Mouse (Mus musculus): Measurements from ENCODE around the gene Atg13. TPM values are rescaled to one million over a fixed set of nuclear protein-coding genes. Genes with fewer than 3 reads are reported as not detected.

Atg13 gene
- polyA plus RNA-seq, 1 experiment from 2014 or later, result 32.5 TPM

DNA sequence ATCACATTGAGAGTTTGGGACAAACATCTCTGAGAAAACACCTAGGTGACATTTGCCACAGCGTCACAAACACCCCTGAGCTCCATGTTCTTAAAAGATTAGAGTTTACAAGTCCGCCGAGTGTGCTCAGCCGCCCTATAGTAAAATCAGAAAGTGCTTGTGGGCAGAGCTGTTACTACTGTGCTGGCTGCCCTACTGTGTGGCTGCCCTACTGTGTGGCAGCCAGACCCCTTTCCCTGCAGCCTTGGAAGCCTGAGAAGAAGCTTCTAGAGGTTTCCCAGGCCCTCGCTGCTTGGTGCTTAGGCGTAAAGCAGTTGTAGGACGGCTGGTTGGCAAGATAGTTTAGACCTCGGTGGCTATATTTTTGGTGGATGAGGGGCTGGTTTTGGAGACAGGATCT lies 50.7 kb downstream of the Atg13 start:
- Histone ChIP-seq H3K27me3 (ENCODE audit: control insufficient read depth, insufficient read depth, low read length) (no peaks in the 10 kb centered on the region), H3K4me1 (ENCODE audit: control insufficient read depth, insufficient read depth, low read length) (no peaks in the 10 kb centered on the region), H3K27ac (ENCODE audit: low read depth, low read length) (no peak overlapping the region), H3K4me2 (no peak overlapping the region), H3K4me3 (ENCODE audit: low read depth, low read length) (no peak overlapping the region), H3K9ac (ENCODE audit: low read length) (no peak overlapping the region), H3K36me3 (ENCODE audit: control insufficient read depth, insufficient read depth, low read length) (peaks cover 3% of the 10 kb centered on the region), H3K9me3 (ENCODE audit: control insufficient read depth, low read length) (no peaks in the 10 kb centered on the region)
- WGBS, result 92% methylated on average over 8 of the region's 8 CpGs
- ATAC-seq (ENCODE audit: low FRiP score) (no peak), DNase-seq (ENCODE audit: low spot score, missing footprints) (no peak)

GRCm38 (mm10) chr2:91656774-91657173 lies 53.6 kb downstream of the Atg13 start:
- 70% methylated on average over 8 of the region's 8 CpGs for WGBS
- peaks cover 5% of the 10 kb centered on the region for H3K36me3 ChIP-seq (ENCODE audit: control insufficient read depth, insufficient read depth, low read length)
- no peaks in the 10 kb centered on the region for H3K9me3 ChIP-seq (ENCODE audit: control insufficient read depth, low read length)
- no peak overlapping the region for H3K4me3 ChIP-seq (ENCODE audit: low read depth, low read length)
- no peaks in the 10 kb centered on the region for H3K27me3 ChIP-seq (ENCODE audit: control insufficient read depth, insufficient read depth, low read length)
- peaks cover 5% of the 10 kb centered on the region; the same call in 1 of the 2 replicates for H3K4me1 ChIP-seq (ENCODE audit: control insufficient read depth, insufficient read depth, low read length)
- no peak overlapping the region for H3K9ac ChIP-seq (ENCODE audit: low read length)
- no peak overlapping the region for H3K27ac ChIP-seq (ENCODE audit: low read depth, low read length)
- H3K4me2 ChIP-seq, result no peak overlapping the region
- no peak for ATAC-seq (ENCODE audit: low FRiP score)
- no peak for DNase-seq (ENCODE audit: low spot score, missing footprints)

- Histone ChIP-seq H3K36me3 (ENCODE audit: control insufficient read depth, insufficient read depth, low read length) (peaks cover 5% of the 10 kb centered on the region), H3K27me3 (ENCODE audit: control insufficient read depth, insufficient read depth, low read length) (no peaks in the 10 kb centered on the region), H3K4me2 (no peak overlapping the region), H3K4me3 (ENCODE audit: low read depth, low read length) (no peak overlapping the region), H3K4me1 (ENCODE audit: control insufficient read depth, insufficient read depth, low read length) (peaks cover 9% of the 10 kb centered on the region; the same call in 1 of the 2 replicates), H3K27ac (ENCODE audit: low read depth, low read length) (no peak overlapping the region), H3K9me3 (ENCODE audit: control insufficient read depth, low read length) (no peaks in the 10 kb centered on the region), H3K9ac (ENCODE audit: low read length) (no peak overlapping the region)
- ATAC-seq (ENCODE audit: low FRiP score) (no peak), DNase-seq (ENCODE audit: low spot score, missing footprints) (no peak)
- WGBS, result 87% methylated on average over 6 of the region's 6 CpGs
Measured at GRCm38 (mm10) chr2:91655827-91656226, 54.5 kb downstream of the Atg13 start.

DNA sequence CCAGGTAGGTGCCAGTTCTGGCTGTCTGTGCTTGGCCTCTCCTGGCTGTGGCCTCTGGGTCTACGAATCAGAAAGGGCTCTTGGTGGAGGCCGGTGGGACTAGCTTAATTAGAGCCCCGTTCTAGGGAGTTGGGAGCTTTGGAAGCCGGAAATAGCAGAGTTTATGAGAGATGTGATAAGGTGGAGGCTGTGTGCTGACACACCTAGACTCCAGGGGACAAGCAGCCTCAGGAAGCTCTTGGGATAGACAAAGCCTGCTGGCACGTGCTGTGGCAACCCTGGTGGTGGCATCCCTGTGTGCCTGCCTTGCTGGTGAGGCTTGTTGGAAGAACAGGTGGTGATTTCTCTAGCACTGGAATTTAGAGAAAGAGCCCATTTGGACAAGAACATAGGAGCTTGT lies 55.0 kb downstream of the Atg13 start:
- H3K27me3 ChIP-seq (ENCODE audit: control insufficient read depth, insufficient read depth, low read length), result no peaks in the 10 kb centered on the region
- no peaks in the 10 kb centered on the region for H3K9me3 ChIP-seq (ENCODE audit: control insufficient read depth, low read length)
- no peak overlapping the region for H3K4me2 ChIP-seq
- H3K36me3 ChIP-seq (ENCODE audit: control insufficient read depth, insufficient read depth, low read length), result peaks cover 5% of the 10 kb centered on the region
- H3K9ac ChIP-seq (ENCODE audit: low read length), result no peak overlapping the region
- 97% methylated on average over 5 of the region's 5 CpGs for WGBS
- DNase-seq (ENCODE audit: low spot score, missing footprints) (no peak), ATAC-seq (ENCODE audit: low FRiP score) (no peak)
- no peak overlapping the region for H3K27ac ChIP-seq (ENCODE audit: low read depth, low read length)
- H3K4me3 ChIP-seq (ENCODE audit: low read depth, low read length), result no peak overlapping the region
- peaks cover 12% of the 10 kb centered on the region for H3K4me1 ChIP-seq (ENCODE audit: control insufficient read depth, insufficient read depth, low read length)

- ATAC-seq (ENCODE audit: low FRiP score) (no peak), DNase-seq (ENCODE audit: low spot score, missing footprints) (no peak)
- no peaks in the 10 kb centered on the region for H3K9me3 ChIP-seq (ENCODE audit: control insufficient read depth, low read length)
- H3K27me3 ChIP-seq (ENCODE audit: control insufficient read depth, insufficient read depth, low read length), result no peaks in the 10 kb centered on the region
- no peak overlapping the region for H3K4me2 ChIP-seq
- H3K36me3 ChIP-seq (ENCODE audit: control insufficient read depth, insufficient read depth, low read length), result peaks cover 4% of the 10 kb centered on the region
- H3K4me3 ChIP-seq (ENCODE audit: low read depth, low read length), result no peak overlapping the region
- H3K27ac ChIP-seq (ENCODE audit: low read depth, low read length), result no peak overlapping the region
- H3K4me1 ChIP-seq (ENCODE audit: control insufficient read depth, insufficient read depth, low read length), result peaks cover 19% of the 10 kb centered on the region
- no peak overlapping the region for H3K9ac ChIP-seq (ENCODE audit: low read length)
- WGBS, result 43% methylated on average over 6 of the region's 6 CpGs
Measured at GRCm38 (mm10) chr2:91652863-91653262, 57.5 kb downstream of the Atg13 start.

- Histone ChIP-seq H3K27ac (ENCODE audit: low read depth, low read length) (no peak overlapping the region), H3K27me3 (ENCODE audit: control insufficient read depth, insufficient read depth, low read length) (no peaks in the 10 kb centered on the region), H3K4me2 (no peak overlapping the region), H3K36me3 (ENCODE audit: control insufficient read depth, insufficient read depth, low read length) (peaks cover 14% of the 10 kb centered on the region; the same call in 1 of the 2 replicates), H3K4me1 (ENCODE audit: control insufficient read depth, insufficient read depth, low read length) (peaks cover 19% of the 10 kb centered on the region), H3K4me3 (ENCODE audit: low read depth, low read length) (no peak overlapping the region), H3K9ac (ENCODE audit: low read length) (no peak overlapping the region), H3K9me3 (ENCODE audit: control insufficient read depth, low read length) (no peaks in the 10 kb centered on the region)
- DNase-seq (ENCODE audit: low spot score, missing footprints), result no peak
- 88% methylated on average over 14 of the region's 14 CpGs for WGBS
- no peak for ATAC-seq (ENCODE audit: low FRiP score)
Measured at GRCm38 (mm10) chr2:91651458-91652258, 58.7 kb downstream of the Atg13 start.

GRCm38 (mm10) chr2:91650360-91650995 lies 59.9 kb downstream of the Atg13 start:
- no peaks in the 10 kb centered on the region for H3K27me3 ChIP-seq (ENCODE audit: control insufficient read depth, insufficient read depth, low read length)
- H3K36me3 ChIP-seq (ENCODE audit: control insufficient read depth, insufficient read depth, low read length), result peaks cover 22% of the 10 kb centered on the region; the same call in 1 of the 2 replicates
- no peak for DNase-seq (ENCODE audit: low spot score, missing footprints)
- peak overlapping the region; percentile 69 for H3K9ac ChIP-seq (ENCODE audit: low read length)
- H3K27ac ChIP-seq (ENCODE audit: low read depth, low read length), result 0 out of 2 replicates have a peak overlapping the region, but pooled peaks have one; percentile 15
- WGBS, result 18% methylated on average over 16 of the region's 16 CpGs
- peaks cover 19% of the 10 kb centered on the region for H3K4me1 ChIP-seq (ENCODE audit: control insufficient read depth, insufficient read depth, low read length)
- peak overlapping the region; percentile 71 for H3K4me2 ChIP-seq
- peak; percentile 69 for ATAC-seq (ENCODE audit: low FRiP score)
- H3K9me3 ChIP-seq (ENCODE audit: control insufficient read depth, low read length), result no peaks in the 10 kb centered on the region
- peak overlapping the region; percentile 84 for H3K4me3 ChIP-seq (ENCODE audit: low read depth, low read length)

DNA sequence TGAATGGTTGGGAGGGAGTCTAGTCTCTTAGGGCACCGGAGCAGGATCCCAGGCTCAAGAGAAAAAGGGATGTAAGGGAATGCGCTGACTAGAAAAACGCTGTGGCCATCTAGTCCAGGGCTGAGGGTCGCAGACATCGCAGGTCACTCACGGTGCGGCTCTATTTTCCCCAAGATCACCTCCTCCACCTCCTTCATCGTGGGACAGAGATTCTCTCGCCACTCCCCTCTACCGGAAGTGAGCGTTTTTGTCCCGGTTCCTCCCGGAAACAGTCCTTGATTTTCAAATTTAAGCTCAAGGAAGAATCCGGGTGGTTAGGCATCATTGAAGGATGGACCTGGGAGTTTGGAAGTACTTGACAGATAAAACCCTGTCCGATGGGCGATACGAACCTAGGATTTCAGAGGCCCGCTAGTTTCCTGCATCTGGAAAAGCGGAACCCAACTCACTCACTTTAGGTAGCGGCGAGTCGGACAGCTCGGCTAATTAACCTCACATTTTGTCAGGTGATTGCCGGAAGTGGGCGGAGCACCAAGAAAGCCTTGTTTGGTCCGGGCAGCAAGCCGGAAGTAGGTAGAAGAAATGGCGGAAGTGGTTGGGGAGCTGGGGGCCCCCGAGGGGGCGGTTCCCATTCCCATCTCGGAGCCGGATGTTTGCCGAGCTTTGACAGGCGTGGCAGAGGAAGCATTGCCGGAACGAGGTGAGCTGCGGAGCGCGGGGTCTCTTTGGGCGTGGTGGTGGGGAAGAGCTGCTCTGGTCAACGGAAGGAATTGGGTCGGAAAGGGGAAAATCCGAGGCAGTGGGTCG lies 60.6 kb downstream of the Atg13 start, which contains the start of the genes Zfp408 and Arhgap1:
Zfp408 (minus strand) TSS at position 239 of the 807 bp plus-strand sequence.
Arhgap1 (plus strand) TSS at position 308 of the 807 bp plus-strand sequence.
- under 1% methylated on average over 44 of the region's 44 CpGs for WGBS
- H3K27me3 ChIP-seq (ENCODE audit: control insufficient read depth, insufficient read depth, low read length), result no peaks in the 10 kb centered on the region
- ATAC-seq (ENCODE audit: low FRiP score), result peak; percentile 94
- H3K27ac ChIP-seq (ENCODE audit: low read depth, low read length), result 0 out of 2 replicates have a peak within 1 kb of the TSS, but pooled peaks have one; percentile 15
- DNase-seq (ENCODE audit: low spot score, missing footprints), result peak; percentile 100
- H3K9ac ChIP-seq (ENCODE audit: low read length), result peak within 1 kb of the TSS; percentile 92
- H3K36me3 ChIP-seq (ENCODE audit: control insufficient read depth, insufficient read depth, low read length), result peaks cover 28% of the 10 kb centered on the region; the same call in 1 of the 2 replicates
- H3K4me3 ChIP-seq (ENCODE audit: low read depth, low read length), result peak within 1 kb of the TSS; percentile 84
- H3K4me2 ChIP-seq, result peak within 1 kb of the TSS; percentile 99
- H3K9me3 ChIP-seq (ENCODE audit: control insufficient read depth, low read length), result no peaks in the 10 kb centered on the region
- peaks cover 19% of the 10 kb centered on the region for H3K4me1 ChIP-seq (ENCODE audit: control insufficient read depth, insufficient read depth, low read length)

Data from midbrain, embryonic 11.5 days (tissue).